14 mouse cellular contexts compared by ENCODE assay signal in the genomic region with DNA sequence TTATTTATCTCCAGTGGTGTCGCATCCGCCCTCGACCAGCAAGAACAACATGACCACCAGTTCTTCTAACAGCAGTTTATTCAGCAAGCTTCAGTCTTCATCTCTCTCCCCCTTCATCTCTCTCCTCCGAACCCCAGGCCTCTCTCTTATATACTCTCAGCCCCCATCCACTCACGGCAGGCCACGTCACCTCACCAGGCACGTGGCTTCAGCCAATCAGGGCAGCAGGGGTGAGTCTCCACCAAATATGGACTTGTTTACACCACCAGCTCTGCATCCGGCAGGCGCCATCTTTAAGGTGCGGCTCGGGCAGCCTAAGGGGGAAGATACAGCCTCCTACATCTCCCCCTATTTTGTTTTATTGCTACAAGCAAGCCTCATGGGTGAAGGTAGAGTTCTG. TPM values are rescaled to one million over a fixed set of nuclear protein-coding genes. Genes with fewer than 3 reads are reported as not detected.
"Had no signal": no experiment of that assay in that cellular context is flagged by ENCODE, and none has a peak within 500 bp of the region (broad histone marks: within the 10 kb centered on the region; RNA-seq: fewer than 3 reads in every experiment).

No protein-coding gene starts in this region.

RNA-seq across cellular contexts. Expression of gene 1700018G05Rik, which starts 22.0 kb away (rescaled TPM):
- total RNA-seq: gastrocnemius, adult 2 months; gastrocnemius, postnatal 10 days; gastrocnemius, postnatal 25 days; gastrocnemius, postnatal 4 days; granulocyte monocyte progenitor cell, adult 5-6 weeks; heart, adult 2 months; heart, postnatal 14 days; heart, postnatal 36 days; hematopoietic stem cell, adult 5-6 weeks; hindbrain, postnatal 0 days; layer of hippocampus, postnatal 14 days; left cerebral cortex, adult 2 months; left cerebral cortex, postnatal 14 days; left cerebral cortex, postnatal 36 days had no signal

RNA-seq across cellular contexts. Expression of gene 1700011M02Rik, which starts 41.4 kb away (rescaled TPM):
- total RNA-seq: gastrocnemius, adult 2 months; gastrocnemius, postnatal 10 days; gastrocnemius, postnatal 25 days; gastrocnemius, postnatal 4 days; granulocyte monocyte progenitor cell, adult 5-6 weeks; heart, adult 2 months; heart, postnatal 14 days; heart, postnatal 36 days; hematopoietic stem cell, adult 5-6 weeks; hindbrain, postnatal 0 days; layer of hippocampus, postnatal 14 days; left cerebral cortex, adult 2 months; left cerebral cortex, postnatal 14 days; left cerebral cortex, postnatal 36 days had no signal

RNA-seq across cellular contexts. Expression of gene Dmrtc1a, which starts 41.6 kb away (rescaled TPM):
- total RNA-seq: gastrocnemius, adult 2 months; gastrocnemius, postnatal 10 days; gastrocnemius, postnatal 25 days; gastrocnemius, postnatal 4 days; granulocyte monocyte progenitor cell, adult 5-6 weeks; heart, postnatal 14 days; heart, postnatal 36 days; hematopoietic stem cell, adult 5-6 weeks had no signal
